Mouse (Mus musculus) bone marrow macrophage, adult 2 months (primary cell): ENCODE measurements around the gene Slc6a1.

Source experiments
- CTCF ChIP-seq: IDR thresholded peaks from 2 replicates; pipeline ENCODE4 v1.5.1; 2012; ENCODE audit warnings: low read depth, mild to moderate bottlenecking, low read length, moderate library complexity
- POLR2A ChIP-seq: IDR thresholded peaks from 2 replicates; pipeline ENCODE4 v1.6.1; 2012; ENCODE audit warnings: mild to moderate bottlenecking, low read depth, low read length, borderline replicate concordance

GRCm38 (mm10) chr6:114320511-114320910 lies 38.1 kb downstream of the Slc6a1 start:
- TF ChIP-seq CTCF (no peak), POLR2A (no peak)
